Mouse (Mus musculus) kidney, adult 8-10 months (tissue): ENCODE data around the gene Prr13.

Experiments
- DNase-seq, 2 experiments: peaks; one replicate each; pipeline ENCODE4 v3.0.0; 2022

The Prr13 gene

DNA sequence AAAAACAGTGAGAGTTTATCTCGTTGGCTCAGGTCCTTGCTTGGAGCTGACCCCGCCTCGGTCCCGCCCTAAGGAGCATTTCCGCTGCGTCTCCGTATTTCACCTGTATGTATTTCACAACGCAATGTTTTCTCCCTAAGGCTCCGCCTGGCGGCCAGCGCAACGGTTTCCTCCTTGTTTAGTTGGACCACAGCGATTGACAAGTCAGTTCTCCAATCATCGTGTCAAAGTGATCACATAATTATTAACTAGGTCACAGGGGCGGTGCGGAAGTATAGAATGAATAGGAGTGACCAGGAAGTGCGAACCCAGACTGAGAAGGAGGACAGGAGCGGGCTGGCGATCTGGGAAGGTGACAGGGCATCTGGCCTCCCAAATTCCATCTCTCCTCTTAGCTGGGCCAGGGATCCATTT lies at the start of gene Prr13:
Prr13 (plus strand) TSS at position 125 of the 414 bp plus-strand sequence.
- peak; percentile 98 for DNase-seq

DNA sequence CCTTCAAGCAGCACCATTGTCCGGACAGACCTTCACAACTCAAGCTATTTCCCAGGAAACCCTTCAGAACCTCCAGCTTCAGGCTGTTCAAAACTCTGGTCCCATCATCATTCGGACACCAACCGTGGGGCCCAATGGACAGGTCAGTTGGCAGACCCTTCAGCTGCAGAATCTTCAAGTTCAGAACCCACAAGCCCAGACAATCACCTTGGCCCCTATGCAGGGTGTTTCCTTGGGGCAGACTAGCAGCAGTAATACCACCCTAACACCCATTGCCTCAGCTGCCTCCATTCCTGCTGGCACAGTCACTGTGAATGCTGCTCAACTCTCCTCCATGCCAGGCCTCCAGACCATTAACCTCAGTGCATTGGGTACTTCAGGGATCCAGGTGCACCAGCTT lies 49.5 kb upstream of the Prr13 start:
- DNase-seq = no peak

DNA sequence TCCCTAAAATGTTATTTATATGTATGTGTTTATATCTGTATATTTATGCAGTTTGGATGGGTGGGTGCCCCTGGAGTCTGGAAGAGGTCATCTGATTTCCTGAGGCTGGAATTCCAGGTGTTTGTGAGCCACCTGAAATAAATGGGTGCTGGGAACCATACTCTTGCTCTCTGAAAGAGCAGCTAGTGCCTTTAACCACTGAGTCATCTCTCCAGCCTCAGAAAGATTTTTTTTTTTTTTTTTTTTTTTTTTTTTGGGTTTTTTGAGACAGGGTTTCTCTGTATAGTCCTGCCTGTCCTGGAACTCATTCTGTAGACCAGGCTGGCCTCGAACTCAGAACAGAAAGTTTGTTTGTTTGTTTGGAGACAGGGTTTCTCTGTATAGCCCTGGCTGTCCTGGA lies 47.8 kb upstream of the Prr13 start:
- DNase-seq = no peak

DNA sequence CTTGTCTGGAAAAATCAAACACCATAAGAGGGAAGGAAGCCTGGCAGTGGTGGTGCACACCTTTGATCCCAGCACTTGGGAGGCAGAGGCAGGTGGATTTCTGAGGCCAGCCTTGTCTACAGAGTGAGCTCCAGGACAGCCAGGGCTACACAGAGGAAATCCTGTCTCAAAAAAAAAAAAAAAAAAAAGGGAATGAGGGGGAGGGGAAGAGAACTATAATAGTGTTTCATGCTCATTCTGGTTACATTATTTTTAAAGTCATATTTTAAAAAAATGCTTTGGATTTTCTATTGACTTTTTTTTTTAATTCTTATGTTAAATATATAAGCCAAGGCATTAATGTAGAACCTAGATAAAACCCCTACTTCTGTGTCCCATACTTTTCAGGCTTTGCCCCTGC lies 45.1 kb upstream of the Prr13 start:
- no peak for DNase-seq

DNA sequence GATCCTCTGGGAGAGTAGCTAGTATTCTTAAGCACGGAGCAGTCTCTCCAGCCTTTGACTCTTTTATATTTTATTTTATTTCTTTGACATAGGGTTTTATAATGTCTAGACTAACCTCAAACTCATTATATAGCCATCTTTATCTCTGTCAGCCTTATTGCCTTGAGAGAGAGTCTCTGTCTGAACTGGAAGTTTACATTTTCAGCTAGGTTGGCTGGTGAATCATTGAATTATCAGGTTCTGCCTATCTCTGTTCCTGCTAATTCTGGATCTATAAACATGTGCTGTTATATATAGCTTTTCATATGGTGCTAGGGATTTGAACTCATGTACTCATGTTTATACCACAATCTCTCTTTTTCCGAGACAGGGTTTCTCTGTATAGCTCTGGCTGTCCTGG lies 41.3 kb upstream of the Prr13 start:
- DNase-seq = no peak

DNA sequence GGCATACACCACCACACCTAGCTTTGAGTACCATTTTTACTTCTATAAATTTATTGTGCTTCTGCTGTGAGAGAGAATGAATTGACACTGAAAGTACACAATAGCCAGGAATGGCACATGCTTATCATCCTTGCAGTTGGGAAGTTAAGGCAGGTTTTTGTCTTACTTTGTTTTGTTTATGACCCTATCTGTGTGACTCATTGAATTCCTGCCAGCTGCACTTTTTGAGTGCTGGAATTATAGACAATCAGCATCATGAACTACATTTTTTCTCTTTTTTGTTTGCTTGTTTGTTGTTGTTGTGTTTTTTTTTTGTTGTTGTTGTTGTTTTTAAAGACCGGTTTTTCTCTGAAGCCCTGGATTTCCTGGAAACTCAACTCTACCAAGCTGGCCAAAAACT lies 37.8 kb upstream of the Prr13 start:
- no peak for DNase-seq

DNA sequence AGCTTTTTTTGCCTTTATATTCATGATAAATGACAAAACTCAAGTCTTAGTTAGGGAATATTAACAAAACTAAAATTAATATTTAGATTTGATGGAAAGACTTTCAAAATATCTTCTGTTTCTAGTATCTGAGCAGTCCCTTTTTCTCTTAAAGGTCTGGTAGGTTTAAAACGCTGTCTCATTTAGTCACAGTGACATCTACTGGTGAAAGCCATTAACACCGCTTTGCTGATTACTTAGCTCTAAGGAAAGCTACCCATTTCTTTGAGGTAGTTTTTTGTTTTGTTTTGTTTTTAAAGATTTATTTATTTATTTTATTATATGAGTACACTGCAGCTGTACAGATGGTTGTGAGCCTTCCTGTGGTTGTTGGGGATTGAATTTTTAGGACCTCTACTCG lies 37.4 kb upstream of the Prr13 start:
- peak; percentile 36 to 44 for DNase-seq

DNA sequence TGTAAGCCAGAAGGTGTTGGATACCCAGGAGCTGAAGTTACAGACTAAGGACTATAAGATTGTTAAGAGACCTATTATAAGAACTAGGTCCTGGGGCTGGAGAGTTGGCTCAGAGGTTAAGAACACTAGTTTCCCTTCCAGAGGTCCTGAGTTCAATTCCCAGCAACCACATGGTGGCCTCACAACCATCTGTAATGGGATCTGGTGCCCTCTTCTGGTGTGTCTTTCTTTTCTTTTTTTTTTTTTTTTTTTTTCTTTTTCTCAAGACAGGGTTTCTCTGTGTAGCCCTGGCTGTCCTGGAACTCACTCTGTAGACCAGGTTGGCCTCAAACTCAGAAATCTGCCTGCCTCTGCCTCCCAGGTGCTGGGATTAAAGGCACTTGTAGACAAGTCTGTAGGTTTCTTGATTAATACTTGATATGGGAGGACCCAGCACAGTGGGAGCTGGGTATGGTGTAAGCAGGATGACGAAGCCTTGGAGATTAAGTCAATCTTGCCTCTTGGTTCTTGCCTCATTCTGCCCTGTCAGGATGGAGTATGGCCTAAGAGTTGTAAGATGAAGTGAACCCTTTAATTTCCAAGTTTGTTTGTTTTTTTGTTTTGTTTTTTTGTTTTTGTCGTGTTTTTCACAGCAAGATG lies 35.1 kb upstream of the Prr13 start:
- no peak for DNase-seq

DNA sequence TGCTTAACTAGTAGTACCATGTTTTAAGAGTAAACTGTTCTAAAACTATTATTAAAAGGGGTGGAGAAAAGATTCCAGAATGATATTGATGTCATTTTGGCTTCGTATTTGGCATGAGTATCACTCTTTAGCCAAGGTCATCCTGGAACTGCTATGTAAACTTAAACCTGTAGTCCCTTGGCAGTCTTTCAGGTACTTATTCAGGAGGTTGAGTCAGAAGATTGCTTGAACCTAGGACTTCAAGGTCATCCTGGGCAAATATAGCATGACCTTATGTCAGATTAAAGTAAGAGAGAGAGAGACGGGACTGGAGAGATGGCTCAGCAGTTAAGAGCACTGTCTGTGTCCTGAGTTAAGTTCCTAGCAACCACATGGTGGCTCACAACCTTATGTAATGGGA lies 34.2 kb upstream of the Prr13 start:
- DNase-seq = no peak

DNA sequence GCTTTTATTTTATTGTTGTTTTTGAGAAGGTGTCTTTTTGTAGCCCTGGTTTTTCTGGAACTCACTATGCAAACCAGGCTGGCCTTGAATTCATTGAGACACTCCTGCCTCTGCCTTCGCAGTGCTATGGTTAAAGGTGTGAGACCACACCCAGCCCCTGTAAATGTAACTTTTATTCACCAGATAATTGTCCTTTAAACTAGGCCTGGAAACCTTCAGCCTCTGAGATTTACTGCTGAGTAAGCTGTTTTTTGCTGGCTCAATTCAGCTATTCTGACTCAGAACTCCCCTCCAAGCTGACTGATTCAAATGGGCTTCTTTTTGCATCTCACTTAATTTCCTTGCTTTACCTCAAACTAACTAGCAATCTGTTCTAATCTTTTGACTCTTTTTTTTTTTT lies 31.9 kb upstream of the Prr13 start:
- DNase-seq = no peak

DNA sequence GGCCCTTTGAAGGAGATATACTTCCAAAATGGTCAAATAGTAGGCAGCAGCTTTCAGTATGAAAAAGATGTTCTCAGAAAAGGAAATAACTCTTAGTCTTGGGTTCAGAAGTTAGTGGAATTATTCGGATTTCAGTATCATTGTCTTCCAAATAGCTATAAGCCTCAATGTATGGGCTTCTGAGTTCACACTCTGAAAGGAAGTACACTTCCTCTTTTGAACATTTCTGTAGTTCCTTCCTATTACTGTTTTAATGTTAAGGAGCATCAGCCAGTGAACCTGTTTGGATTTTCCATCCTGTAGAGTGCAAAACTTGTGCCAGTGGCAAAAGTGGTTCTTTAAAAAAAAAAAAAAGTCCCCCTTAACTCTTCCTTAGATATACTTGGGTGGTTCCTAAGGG lies 26.8 kb upstream of the Prr13 start:
- DNase-seq = no peak

DNA sequence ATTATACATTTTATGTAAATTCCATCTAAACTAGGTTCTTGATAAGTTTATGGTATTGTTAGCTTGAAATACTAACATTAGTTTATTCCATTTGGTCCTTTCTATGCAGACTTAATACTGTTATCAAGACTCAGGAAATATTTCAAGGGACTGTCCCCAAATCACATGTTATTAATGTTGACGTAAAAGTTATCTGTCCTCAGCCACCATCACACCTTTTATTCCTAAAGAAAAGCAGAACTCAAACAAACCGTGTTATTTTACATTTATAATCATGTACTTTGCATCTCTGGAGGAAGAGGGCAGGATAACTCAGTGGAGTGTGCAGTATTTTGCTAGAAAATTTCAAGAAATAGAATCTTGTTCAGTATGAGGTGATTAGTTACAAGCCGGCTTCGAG lies 25.7 kb upstream of the Prr13 start:
- DNase-seq = no peak

DNA sequence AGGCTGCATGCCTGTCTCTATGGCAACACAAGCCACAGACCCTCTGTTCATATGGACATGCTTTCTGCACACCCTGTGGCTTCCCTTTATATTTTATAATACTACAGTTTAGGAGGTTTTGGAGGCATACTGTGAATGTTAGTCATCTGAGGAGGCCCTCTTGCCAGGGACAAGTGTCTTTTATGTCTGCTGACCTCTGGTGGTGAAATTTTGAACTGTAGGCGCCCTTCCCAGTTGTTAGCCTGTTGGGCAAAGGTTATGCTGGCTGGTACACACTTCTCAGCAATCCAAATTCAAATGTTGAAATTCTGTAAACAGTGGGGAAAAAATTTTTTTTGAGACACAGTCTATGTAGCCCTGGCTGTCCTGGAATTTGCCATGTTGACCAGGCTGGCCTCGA lies 16.3 kb upstream of the Prr13 start:
- DNase-seq = peak; percentile 72 to 94

DNA sequence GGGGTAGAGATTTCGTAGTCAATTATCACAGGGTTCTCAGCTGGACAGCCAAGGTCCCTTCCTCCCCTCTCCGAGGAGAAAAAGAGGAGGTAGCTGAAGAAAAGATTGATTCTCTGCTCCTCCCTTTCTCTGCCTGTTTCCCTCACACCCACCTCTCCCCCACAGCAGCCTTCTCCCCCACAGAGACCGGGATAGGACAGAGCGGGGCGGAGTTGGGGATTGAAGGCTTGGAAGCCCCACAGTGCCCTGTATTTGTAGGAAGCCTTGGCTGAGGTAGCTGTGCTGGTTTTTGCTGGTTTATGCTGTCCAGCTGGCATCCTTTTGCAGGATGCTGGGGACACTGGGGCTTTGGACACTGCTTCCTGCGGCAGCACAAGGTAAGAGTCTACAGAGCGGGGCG lies 13.7 kb upstream of the Prr13 start, which contains the start of gene Amhr2:
Amhr2 (plus strand) TSS at position 222 of the 400 bp plus-strand sequence.
- no peak for DNase-seq

DNA sequence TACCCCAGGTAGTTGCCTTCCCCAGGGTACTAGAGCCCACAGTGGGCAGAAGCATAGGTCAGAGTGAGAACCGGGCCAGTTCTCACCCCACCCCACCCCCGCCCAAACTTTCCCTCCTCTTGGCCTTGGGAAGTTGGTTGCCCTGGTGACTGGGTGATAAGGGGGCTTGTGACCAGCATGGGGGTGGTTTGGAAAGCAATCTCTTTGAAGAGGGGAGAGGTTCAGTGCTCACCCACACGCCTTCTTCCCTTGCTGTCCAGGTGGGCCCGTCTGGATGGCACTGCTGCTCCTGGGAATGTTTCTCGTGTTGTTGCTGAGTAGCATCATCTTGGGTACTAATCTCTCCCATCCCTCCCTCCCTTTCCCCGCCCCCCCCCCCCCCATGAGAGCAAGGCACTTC lies 12.4 kb upstream of the Prr13 start:
- no peak for DNase-seq

DNA sequence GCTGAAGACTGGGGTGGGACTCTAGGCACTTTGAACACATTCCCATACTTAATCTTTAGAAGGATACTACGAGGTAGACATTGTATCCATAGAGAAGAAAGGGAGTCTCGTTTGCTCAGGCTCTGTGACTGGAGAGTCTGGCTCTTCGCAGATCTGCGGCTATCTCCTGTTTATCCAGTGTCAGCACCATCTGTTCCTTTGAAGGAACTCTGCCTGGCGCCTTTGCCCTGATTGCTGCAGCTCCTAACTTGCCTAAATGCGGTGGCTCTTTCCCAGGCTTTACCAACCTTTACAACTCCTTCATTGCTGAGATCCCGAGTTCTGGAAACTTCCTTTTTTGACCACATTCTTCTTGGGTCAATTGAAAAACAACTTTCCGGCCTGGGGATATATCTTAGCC lies 9.5 kb upstream of the Prr13 start:
- no peak for DNase-seq

DNA sequence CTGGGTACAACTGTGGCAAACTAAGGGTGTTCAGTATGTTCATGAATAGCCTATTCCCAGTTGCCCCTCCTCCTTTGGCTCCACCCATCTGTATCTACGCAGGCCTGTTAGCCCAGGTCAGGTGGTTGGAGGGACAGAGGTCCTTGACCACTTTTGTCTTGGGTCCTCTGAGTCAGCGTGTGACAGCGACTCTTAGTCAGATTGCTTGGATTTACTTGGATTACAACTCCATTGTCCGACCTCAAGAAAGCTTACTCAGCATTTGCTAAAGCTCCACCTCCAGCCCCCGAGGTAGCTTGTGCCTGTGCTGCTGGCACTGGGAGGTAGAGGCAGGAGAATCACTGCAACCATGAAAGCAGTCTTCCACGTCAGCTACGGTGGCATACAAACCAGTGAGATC lies 7.9 kb upstream of the Prr13 start:
- DNase-seq = peak; percentile 49 to 61

DNA sequence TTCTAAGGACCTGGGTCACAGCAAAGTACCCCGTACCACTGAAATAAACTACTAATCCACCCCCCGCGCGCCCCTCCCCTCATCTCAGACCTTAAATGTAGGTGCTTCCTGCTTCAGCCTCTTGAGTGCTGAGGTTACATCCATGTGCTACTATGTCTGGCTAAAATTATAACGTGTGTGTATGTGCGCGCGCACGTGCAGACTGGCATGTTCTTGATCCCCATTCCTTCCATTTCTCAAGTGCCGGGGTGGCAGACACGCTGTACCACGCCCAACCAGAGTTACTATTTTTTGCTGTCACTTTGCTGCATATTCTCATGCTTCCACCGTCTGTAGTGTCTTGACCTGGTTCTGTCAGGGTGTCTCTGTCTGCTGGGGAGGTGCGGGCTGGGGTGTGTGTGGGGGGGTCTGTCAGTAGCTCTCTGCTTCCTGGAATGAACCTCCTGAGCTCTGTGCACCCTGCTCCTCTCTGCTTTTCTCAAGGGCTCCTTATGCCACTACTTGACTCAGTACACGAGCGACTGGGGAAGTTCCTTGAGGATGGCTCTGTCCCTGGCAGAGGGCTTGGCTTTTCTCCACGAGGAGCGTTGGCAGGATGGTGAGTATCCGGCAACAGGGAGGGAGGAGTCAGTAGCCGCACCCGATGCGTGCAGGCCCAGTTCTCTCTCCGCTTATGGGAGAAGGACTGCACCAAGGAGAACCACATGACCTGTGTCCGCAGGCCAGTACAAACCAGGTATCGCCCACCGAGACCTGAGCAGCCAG lies 7.0 kb upstream of the Prr13 start:
- DNase-seq = no peak

DNA sequence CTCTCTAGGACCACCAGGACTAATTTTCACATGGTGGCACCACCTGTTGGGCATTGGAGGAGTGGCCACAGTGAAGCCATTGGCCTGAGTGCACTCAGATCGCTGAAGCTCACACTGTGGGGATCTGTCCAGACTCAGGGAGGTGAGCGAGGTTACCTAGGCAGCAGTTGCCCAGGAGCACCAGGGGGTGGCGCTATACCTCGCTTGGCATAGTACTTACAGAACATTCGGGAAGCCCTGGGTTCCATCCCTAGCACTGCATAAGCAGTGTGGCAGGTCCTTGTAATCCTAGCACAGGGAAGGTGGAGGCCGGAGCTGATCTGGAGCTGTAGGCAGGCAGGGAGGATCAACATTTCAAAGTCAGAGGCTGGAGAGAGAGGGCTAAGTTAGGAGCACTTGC lies 2.8 kb upstream of the Prr13 start:
- peak in 1 of 2 experiments; percentile 35 for DNase-seq

DNA sequence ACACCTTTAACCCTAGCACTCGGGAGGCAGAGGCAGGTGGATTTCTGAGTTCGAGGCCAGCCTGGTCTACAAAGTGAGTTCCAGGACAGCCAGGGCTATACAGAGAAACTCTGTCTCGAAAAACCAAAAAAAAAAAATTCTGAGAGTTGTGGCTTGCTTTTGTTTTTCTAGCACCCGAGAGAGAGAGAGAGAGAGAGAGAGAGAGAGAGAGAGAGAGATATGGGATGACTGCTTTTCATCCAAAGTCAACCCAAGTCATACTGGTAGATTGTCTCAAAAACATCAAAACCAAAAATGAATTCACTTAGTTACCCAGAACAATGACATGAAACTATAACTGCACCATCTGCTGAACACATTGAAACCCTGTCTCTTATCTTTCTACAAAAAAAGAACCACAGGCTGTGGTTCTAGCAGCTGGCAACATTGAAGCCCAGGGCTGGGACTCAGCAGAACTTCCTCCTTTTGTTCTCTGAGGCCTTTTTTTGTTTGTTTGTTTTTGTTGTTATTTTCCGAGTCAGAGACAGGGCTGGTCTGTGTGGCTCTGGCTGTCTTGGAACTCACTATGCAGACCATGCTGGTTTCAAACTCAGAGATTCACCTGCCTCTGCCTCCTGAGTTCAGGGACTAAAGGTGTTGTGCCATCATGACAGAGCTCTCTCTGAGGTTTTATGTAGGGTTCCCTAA lies 635 bp upstream of the Prr13 start:
- no peak for DNase-seq

DNA sequence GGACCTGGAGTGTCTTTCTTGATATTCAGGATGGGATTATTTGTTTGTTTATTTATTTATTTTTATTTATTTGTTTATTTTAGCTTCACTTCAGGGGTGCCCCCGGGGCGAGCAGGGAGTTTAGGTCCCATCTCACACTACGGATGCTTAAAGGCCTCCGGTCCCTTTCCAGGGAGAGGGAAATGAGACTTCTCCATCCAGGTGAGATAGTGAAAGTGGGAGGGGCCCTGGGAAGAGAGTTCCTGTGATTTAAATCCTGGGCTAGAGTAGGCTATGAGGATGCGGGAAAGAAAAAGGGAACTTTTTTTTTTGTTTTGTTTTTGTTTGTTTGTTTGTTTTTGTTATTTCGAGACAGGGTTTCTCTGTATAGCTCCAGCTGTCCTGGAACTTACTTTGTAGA lies 553 bp downstream of the Prr13 start:
- DNase-seq = no peak

DNA sequence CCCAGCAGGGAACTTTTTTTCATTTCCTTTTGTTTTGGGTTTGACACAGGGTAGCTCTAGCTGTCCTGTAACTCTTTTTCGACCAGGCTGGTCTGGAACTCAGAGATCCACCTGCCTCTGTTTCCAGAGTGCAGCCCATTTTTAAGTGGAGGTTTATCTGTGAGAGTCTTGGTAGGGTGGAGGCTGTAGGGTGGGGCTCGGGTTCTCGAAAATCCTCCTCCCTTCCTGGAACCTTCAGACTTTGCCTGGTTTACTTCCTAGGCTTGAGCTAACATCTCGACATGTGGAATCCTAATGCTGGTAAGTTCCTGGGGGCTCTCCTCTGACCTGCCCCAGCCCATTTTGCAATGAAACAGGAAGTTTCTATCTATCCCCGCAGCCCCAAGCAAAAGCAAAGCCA lies 1.0 kb downstream of the Prr13 start:
- no peak for DNase-seq

DNA sequence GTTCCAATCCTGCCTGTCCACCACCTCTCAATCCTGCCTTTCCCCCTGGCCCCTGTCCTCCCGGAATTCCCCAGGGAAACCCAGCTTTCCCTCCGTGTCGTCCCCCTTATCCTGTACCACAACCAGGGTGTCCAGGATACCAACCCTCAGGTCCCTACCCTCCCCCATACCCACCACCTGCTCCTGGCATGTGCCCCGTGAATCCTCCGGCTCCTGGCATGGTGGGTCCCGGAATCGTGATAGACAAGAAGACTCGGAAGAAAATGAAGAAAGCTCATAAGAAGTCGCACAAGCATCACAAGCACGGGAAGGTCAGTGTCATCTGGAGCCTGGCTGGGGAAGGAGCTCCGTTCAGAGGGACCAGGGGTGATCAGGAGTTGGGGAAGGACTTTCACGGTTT lies 1.6 kb downstream of the Prr13 start:
- DNase-seq = no peak

DNA sequence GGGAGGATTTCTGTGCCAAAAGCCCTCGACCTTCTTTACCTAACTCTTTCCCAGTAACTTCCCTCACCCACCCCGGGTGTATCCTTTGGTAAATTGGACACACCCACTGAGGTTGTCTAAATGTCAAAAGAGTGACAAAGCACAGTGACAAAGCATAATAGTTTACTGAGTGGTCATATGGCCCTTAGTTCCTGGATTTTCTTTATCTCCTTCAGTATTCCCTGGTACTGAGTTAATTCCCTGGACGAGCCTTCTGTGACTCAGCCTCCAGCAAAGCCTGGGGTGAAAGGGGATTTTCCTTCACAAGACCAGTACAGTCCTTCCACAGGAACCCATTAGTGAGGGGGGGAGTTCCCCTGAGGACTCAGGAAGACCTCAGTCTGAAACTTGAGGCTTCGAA lies 2.1 kb downstream of the Prr13 start:
- no peak for DNase-seq
